Mouse (Mus musculus) midbrain, postnatal 0 days (tissue): Measurements from ENCODE around the gene Palld. TPM values are rescaled to one million over a fixed set of nuclear protein-coding genes. Genes with fewer than 3 reads are reported as not detected.
A peak's percentile ranks its signal among the peaks of the same experiment; 100 is the strongest.

ENCODE experiments used
- ATAC-seq: fragments of 200-750 bp; cut with Nextera tagmentation; 2 replicates; pipeline ENCODE4 v1.8.0; 2017; ENCODE audit warnings: moderate number of reproducible peaks, mild to moderate bottlenecking, moderate TSS enrichment, moderate library complexity; ENCODE audit not compliant: low FRiP score
- DNase-seq: peaks from one replicate; pipeline ENCODE4 v3.0.0-alpha.2; 2015; ENCODE audit warnings: low spot score
- H3K27ac ChIP-seq: fragments of 300-500 bp; sonication (generic); 2 replicates; pipeline ENCODE4 v1.5.1; 2014; ENCODE audit warnings: low read depth, mild to moderate bottlenecking, low read length, mixed read lengths
- H3K27me3 ChIP-seq: fragments of 300-500 bp; sonication (generic); 2 replicates; pipeline ENCODE4 v1.6.1; 2014; ENCODE audit warnings: low read length, control low read depth, mixed read lengths; ENCODE audit not compliant: insufficient read depth
- H3K36me3 ChIP-seq: fragments of 300-500 bp; sonication (generic); 2 replicates; pipeline ENCODE4 v1.6.1; 2014; ENCODE audit warnings: low read length, control low read depth, mixed read lengths; ENCODE audit not compliant: insufficient read depth
- H3K4me1 ChIP-seq: fragments of 300-500 bp; sonication (generic); 2 replicates; pipeline ENCODE4 v1.6.1; 2014; ENCODE audit warnings: mild to moderate bottlenecking, control low read depth, antibody characterized with exemption, low read length, mixed read lengths; ENCODE audit not compliant: insufficient read depth
- H3K4me2 ChIP-seq: fragments of 300-500 bp; sonication (generic); 2 replicates; pipeline ENCODE4 v1.6.1; 2014; ENCODE audit warnings: low read depth, mild to moderate bottlenecking, low read length, mixed read lengths; ENCODE audit not compliant: poor library complexity, severe bottlenecking
- H3K4me3 ChIP-seq: fragments of 300-500 bp; sonication (generic); 2 replicates; pipeline ENCODE4 v1.5.1; 2014; ENCODE audit warnings: low read depth, mild to moderate bottlenecking, low read length, moderate library complexity
- H3K9ac ChIP-seq: fragments of 300-500 bp; sonication (generic); replicated peaks from 2 replicates; pipeline ENCODE4 v1.6.1; 2014; ENCODE audit warnings: mild to moderate bottlenecking, low read length, moderate library complexity, mixed read lengths; ENCODE audit not compliant: poor library complexity, severe bottlenecking
- H3K9me3 ChIP-seq: fragments of 300-500 bp; sonication (generic); 2 replicates; pipeline ENCODE4 v1.6.1; 2016; ENCODE audit warnings: low read length, control low read depth
- CTCF ChIP-seq: IDR thresholded peaks from 2 replicates; pipeline ENCODE4 v1.5.1; 2016; ENCODE audit warnings: antibody characterized with exemption, mild to moderate bottlenecking
- WGBS: fragments of 180-500 bp; shearing (Covaris S2); extraction: QIAGEN DNeasy Blood & Tissue Kit; methylation state at CpG from one replicate; pipeline ENCODE4 v1.1.7; 2014; 5-methylcytosine and 5-hydroxymethylcytosine counted together
- polyA plus RNA-seq: library from polyadenylated mRNA; unstranded; fragments of >200 nt; fragmentation: Nextera tagmentation; extraction: Ambion mirVana; gene quantifications from 2 replicates; pipeline ENCODE4 v1.2.1, GENCODE M21; 2015
- total RNA-seq: library from RNA; depleted of rRNA; stranded (reverse); fragments of >200 nt; gene quantifications from 2 replicates; pipeline ENCODE4 v1.2.3, GENCODE M21; 2014

The Palld gene
- total and polyA plus RNA-seq, 2 experiments from 2014 or later = 3.9 to 10.8 TPM

GRCm38 (mm10) chr8:61769340-61769879 is 133.1 kb downstream of the Palld start:
- no peaks in the 10 kb centered on the region for H3K9me3 ChIP-seq
- no peaks in the 10 kb centered on the region for H3K36me3 ChIP-seq
- no peak for ATAC-seq
- no peak overlapping the region for H3K4me2 ChIP-seq
- no peak overlapping the region for H3K27ac ChIP-seq
- H3K4me3 ChIP-seq = no peak overlapping the region
- H3K27me3 ChIP-seq = no peaks in the 10 kb centered on the region
- no peaks in the 10 kb centered on the region for H3K4me1 ChIP-seq
- no peak for TF ChIP-seq CTCF
- 75% methylated on average over 5 of the region's 5 CpGs for WGBS
- H3K9ac ChIP-seq = no peak overlapping the region
- no peak for DNase-seq

GRCm38 (mm10) chr8:61760190-61760578 is 142.3 kb downstream of the Palld start:
- H3K4me1 ChIP-seq = peaks cover 4% of the 10 kb centered on the region; the same call in 1 of the 2 replicates
- peak overlapping the region; percentile 47 for H3K9ac ChIP-seq
- H3K27me3 ChIP-seq = no peaks in the 10 kb centered on the region
- peak overlapping the region; percentile 98 for H3K4me2 ChIP-seq
- ATAC-seq (peak; percentile 61; the same call in 1 of the 2 replicates), DNase-seq (peak; percentile 22)
- peak; percentile 12; the same call in 1 of the 2 replicates for TF ChIP-seq CTCF
- 16% methylated on average over 8 of the region's 8 CpGs for WGBS
- peak overlapping the region; percentile 57 for H3K4me3 ChIP-seq
- H3K9me3 ChIP-seq = no peaks in the 10 kb centered on the region
- no peak overlapping the region for H3K27ac ChIP-seq
- H3K36me3 ChIP-seq = no peaks in the 10 kb centered on the region

- 0 out of 2 replicates have a peak overlapping the region, but pooled peaks have one; percentile 38 for H3K27ac ChIP-seq
- peak; percentile 52 for DNase-seq
- H3K9me3 ChIP-seq = no peaks in the 10 kb centered on the region
- no peak for TF ChIP-seq CTCF
- H3K4me2 ChIP-seq = peak overlapping the region; percentile 98
- no peaks in the 10 kb centered on the region for H3K27me3 ChIP-seq
- ATAC-seq = peak; percentile 79
- peaks cover 4% of the 10 kb centered on the region; the same call in 1 of the 2 replicates for H3K4me1 ChIP-seq
- H3K9ac ChIP-seq = peak overlapping the region; percentile 47
- no peaks in the 10 kb centered on the region for H3K36me3 ChIP-seq
- peak overlapping the region; percentile 57 for H3K4me3 ChIP-seq
- under 1% methylated on average over 44 of the region's 44 CpGs for WGBS
Observed at GRCm38 (mm10) chr8:61759327-61760189, 142.9 kb downstream of the Palld start.

GRCm38 (mm10) chr8:61758686-61759326 is 143.7 kb downstream of the Palld start:
- TF ChIP-seq CTCF = no peak
- Histone ChIP-seq H3K27me3 (no peaks in the 10 kb centered on the region), H3K27ac (no peak overlapping the region), H3K9ac (no peak overlapping the region), H3K36me3 (no peaks in the 10 kb centered on the region), H3K4me1 (peaks cover 4% of the 10 kb centered on the region; the same call in 1 of the 2 replicates), H3K9me3 (no peaks in the 10 kb centered on the region), H3K4me3 (0 out of 2 replicates have a peak overlapping the region, but pooled peaks have one; percentile 3), H3K4me2 (peak overlapping the region; percentile 98)
- ATAC-seq (no peak), DNase-seq (peak; percentile 49)
- WGBS = 11% methylated on average over 8 of the region's 8 CpGs

- peak; percentile 50 for DNase-seq
- Histone ChIP-seq H3K27me3 (no peaks in the 10 kb centered on the region), H3K4me1 (peaks cover 4% of the 10 kb centered on the region; the same call in 1 of the 2 replicates), H3K4me2 (peak overlapping the region; percentile 8), H3K9ac (no peak overlapping the region), H3K9me3 (no peaks in the 10 kb centered on the region), H3K27ac (no peak overlapping the region), H3K36me3 (no peaks in the 10 kb centered on the region), H3K4me3 (no peak overlapping the region)
- 37% methylated on average over 18 of the region's 18 CpGs for WGBS
- ATAC-seq = no peak
- peak; percentile 59 for TF ChIP-seq CTCF
Observed at GRCm38 (mm10) chr8:61756971-61757965, 145.2 kb downstream of the Palld start.
